ENCODE assay signal across 8 mouse cellular contexts in the genomic region with DNA sequence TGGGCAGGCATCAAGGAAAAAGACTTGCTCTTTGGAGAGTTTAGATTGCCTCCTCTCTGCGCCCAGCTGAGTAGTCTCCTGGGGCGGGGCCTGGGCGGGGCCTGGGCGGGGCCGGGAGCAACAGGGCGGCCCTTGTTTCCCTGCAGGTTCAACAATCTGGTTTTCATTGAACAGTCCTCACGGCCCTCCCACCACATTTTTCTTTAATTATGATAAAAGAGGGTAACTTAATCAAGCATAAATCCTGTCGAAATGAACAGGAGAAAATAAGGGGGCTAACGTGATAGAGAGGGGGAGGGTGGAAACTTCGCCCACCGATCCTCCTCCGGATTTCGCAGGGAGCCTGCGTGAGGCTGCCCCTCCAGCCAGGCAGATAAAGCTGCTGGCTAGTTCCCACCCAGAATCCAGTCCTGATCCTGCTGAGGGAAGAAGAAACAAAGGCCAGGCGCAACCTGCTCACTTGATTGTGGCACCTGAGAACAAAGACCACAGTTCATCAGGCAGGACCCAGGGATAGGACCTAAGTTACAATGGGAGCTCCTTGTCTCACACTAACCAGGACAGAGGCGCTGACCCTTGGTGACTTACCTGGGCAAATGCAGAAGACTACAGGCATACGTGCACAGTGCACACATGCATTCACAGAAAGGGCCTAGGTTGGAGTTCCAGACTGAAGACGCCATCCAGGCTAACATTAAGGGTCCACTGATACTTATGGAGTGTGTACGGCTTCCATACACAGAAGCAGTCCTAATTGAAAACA.
DNase-seq lines count a peak whose midpoint lies in the region; ATAC-seq and TF ChIP-seq lines count a peak whose summit lies in the region.

No protein-coding gene starts in this region.

- H3K4me3 ChIP-seq in embryonic facial prominence, embryonic 12.5 days: 0 out of 2 replicates have a peak overlapping the region, but pooled peaks have one; percentile 2
- H3K4me3 ChIP-seq in limb, embryonic 12.5 days (replicated peaks): peak overlapping the region; percentile 25
- H3K4me3 ChIP-seq in small intestine, adult 2 months (ENCODE audit: low read depth, low read length): peak overlapping the region; percentile 16; the same call in 1 of the 2 replicates

- H3K27ac ChIP-seq in embryonic facial prominence, embryonic 12.5 days: peak overlapping the region; percentile 93
- peak overlapping the region; percentile 88 for H3K27ac ChIP-seq in limb, embryonic 12.5 days
- no peak overlapping the region for H3K27ac ChIP-seq in small intestine, adult 2 months (ENCODE audit: insufficient read depth, low read depth, low read length)

- H3K27me3 ChIP-seq in embryonic facial prominence, embryonic 12.5 days: no peaks in the 10 kb centered on the region
- H3K27me3 ChIP-seq in limb, embryonic 12.5 days: no peaks in the 10 kb centered on the region
- no peaks in the 10 kb centered on the region for H3K27me3 ChIP-seq in small intestine, adult 2 months (ENCODE audit: control insufficient read depth, insufficient read depth, low read length)

- no peak for TF ChIP-seq POLR2A in small intestine, adult 2 months (IDR thresholded peaks at IDR 0.05; ENCODE audit: low read depth, low read length)

- H3K9me3 ChIP-seq in embryonic facial prominence, embryonic 12.5 days: no peaks in the 10 kb centered on the region
- H3K9me3 ChIP-seq in limb, embryonic 12.5 days: no peaks in the 10 kb centered on the region

- WGBS in embryonic facial prominence, embryonic 12.5 days: 6% methylated on average over 19 of the region's 19 CpGs
- 9% methylated on average over 19 of the region's 19 CpGs for WGBS in limb, embryonic 12.5 days
- WGBS in small intestine, adult 2 months: 25% methylated on average over 19 of the region's 19 CpGs

- H3K4me2 ChIP-seq in embryonic facial prominence, embryonic 12.5 days (replicated peaks): peak overlapping the region; percentile 35
- peak overlapping the region; percentile 46 for H3K4me2 ChIP-seq in limb, embryonic 12.5 days

- H3K9ac ChIP-seq in embryonic facial prominence, embryonic 12.5 days: 0 out of 2 replicates have a peak overlapping the region, but pooled peaks have one; percentile 19
- H3K9ac ChIP-seq in limb, embryonic 12.5 days (replicated peaks): peak overlapping the region; percentile 13

- peak; percentile 63 to 74 for DNase-seq in kidney, postnatal 4 days
- no peak for DNase-seq in kidney, adult 11 months
- no peak for DNase-seq in left cerebral cortex, postnatal 36 days (ENCODE audit: low spot score in 2 of 2)
- DNase-seq in gastrocnemius, postnatal 4 days (ENCODE audit: low spot score in 2 of 2): no peak

- H3K4me1 ChIP-seq in embryonic facial prominence, embryonic 12.5 days: peaks cover 73% of the 10 kb centered on the region
- peaks cover 91% of the 10 kb centered on the region for H3K4me1 ChIP-seq in limb, embryonic 12.5 days (replicated peaks)
- peaks cover 5% of the 10 kb centered on the region; the same call in 1 of the 2 replicates for H3K4me1 ChIP-seq in small intestine, adult 2 months (ENCODE audit: control insufficient read depth, insufficient read depth, insufficient read length, low read length)

- intact Hi-C loops in left cerebral cortex, postnatal 36 days (cut with DNase I): no loop called here

- peak; percentile 85 for ATAC-seq in embryonic facial prominence, embryonic 12.5 days (ENCODE audit: insufficient number of reproducible peaks, insufficient read depth, low FRiP score, low TSS enrichment)
- peak; percentile 71 for ATAC-seq in limb, embryonic 12.5 days (ENCODE audit: insufficient number of reproducible peaks, insufficient read depth, low FRiP score, low TSS enrichment, low read depth)
- no peak for ATAC-seq in CD4-positive, CD25-positive, alpha-beta regulatory T cell, adult 4 months

- TF ChIP-seq CTCF in small intestine, adult 2 months (IDR thresholded peaks at IDR 0.05; ENCODE audit: extremely low read depth, insufficient read length, insufficient replicate concordance, low read depth, low read length): no peak

- H3K36me3 ChIP-seq in embryonic facial prominence, embryonic 12.5 days: no peaks in the 10 kb centered on the region
- no peaks in the 10 kb centered on the region; the same call in 1 of the 2 replicates for H3K36me3 ChIP-seq in limb, embryonic 12.5 days
- H3K36me3 ChIP-seq in small intestine, adult 2 months (ENCODE audit: control insufficient read depth, insufficient read depth, low read length): no peaks in the 10 kb centered on the region

Comparison
In these comparisons a context has a peak if more than half of its experiments do, and no peak if none do; other contexts are left out.
1. DNase-seq: peak in kidney, postnatal 4 days (2 of 2); none in kidney, adult 11 months (single experiment), left cerebral cortex, postnatal 36 days (0 of 2) and gastrocnemius, postnatal 4 days (0 of 2).
2. Peak in every context shown above with its lines, with median percentiles within 50 percentile points of each other: H3K4me3 ChIP-seq.